Comparison of ENCODE assay signal across 8 mouse cellular contexts in the genomic region with DNA sequence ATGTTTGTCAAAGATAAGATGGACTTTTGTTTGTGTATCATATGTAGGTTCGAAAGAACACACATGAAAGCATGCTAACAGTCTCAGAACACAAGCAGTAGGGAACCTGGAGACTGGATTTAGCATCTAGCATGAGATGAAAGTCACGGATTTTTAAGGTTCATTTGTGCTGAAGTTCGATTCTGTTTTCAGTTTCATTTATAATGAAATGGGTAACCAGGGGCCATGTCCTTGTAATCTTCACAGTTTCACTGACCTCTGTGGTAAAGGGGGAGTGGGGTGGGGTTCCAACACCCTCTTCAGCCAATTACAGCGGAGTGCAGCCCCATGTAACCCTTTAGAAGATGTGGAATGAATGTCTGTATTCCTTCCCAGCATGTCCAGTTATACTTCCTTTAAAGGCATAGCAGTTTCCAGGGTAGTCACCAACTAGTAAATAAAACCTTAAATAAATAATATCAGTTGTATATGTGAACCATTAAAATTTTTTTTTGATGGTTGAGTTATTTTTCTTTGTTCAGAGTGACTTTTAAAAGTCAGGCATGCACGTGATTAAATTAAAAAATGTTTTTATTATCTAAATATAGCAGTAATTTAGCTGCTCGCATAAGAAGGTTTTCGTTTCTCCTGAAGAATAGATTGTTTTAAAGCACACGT. TPM values are rescaled to one million over a fixed set of nuclear protein-coding genes. Genes with fewer than 3 reads are reported as not detected.
DNase-seq lines count a peak whose midpoint lies in the region; ATAC-seq and TF ChIP-seq lines count a peak whose summit lies in the region.

No protein-coding gene starts in this region.

- no peaks in the 10 kb centered on the region for H3K27me3 ChIP-seq in kidney, postnatal 0 days (ENCODE audit: insufficient read depth, low read length)
- H3K27me3 ChIP-seq in heart, embryonic 13.5 days (replicated peaks) = no peaks in the 10 kb centered on the region
- H3K27me3 ChIP-seq in liver, embryonic 13.5 days = no peaks in the 10 kb centered on the region

- H3K27ac ChIP-seq in kidney, postnatal 0 days = no peak overlapping the region
- H3K27ac ChIP-seq in brown adipose tissue, adult 24 weeks (replicated peaks; ENCODE audit: low read depth, low read length) = peak overlapping the region; percentile 84
- H3K27ac ChIP-seq in heart, embryonic 13.5 days (replicated peaks) = no peak overlapping the region
- H3K27ac ChIP-seq in liver, embryonic 13.5 days = peak overlapping the region; percentile 100
- peak overlapping the region; percentile 40; the same call in 1 of the 2 replicates for H3K27ac ChIP-seq in olfactory bulb, adult 2 months (ENCODE audit: insufficient read depth, low read depth, low read length)

- 48% methylated on average over 8 of the region's 8 CpGs for WGBS in kidney, postnatal 0 days
- 72% methylated on average over 8 of the region's 8 CpGs for WGBS in heart, embryonic 13.5 days
- WGBS in liver, embryonic 13.5 days (ENCODE audit: insufficient replicate concordance) = 15% methylated on average over 8 of the region's 8 CpGs
- WGBS in olfactory bulb, adult 2 months = 5% methylated on average over 8 of the region's 8 CpGs

- no peak for TF ChIP-seq CTCF in kidney, postnatal 0 days (IDR thresholded peaks at IDR 0.05; ENCODE audit: low read depth)
- TF ChIP-seq CTCF in olfactory bulb, adult 2 months (IDR thresholded peaks at IDR 0.05; ENCODE audit: insufficient read depth, low read depth, low read length) = no peak

- peak overlapping the region; percentile 8; the same call in 1 of the 2 replicates for H3K4me3 ChIP-seq in kidney, postnatal 0 days (replicated peaks; ENCODE audit: low read depth, low read length)
- H3K4me3 ChIP-seq in brown adipose tissue, adult 24 weeks (ENCODE audit: insufficient read depth, low read depth, low read length) = peak overlapping the region; percentile 68
- H3K4me3 ChIP-seq in heart, embryonic 13.5 days = peak overlapping the region; percentile 93
- peak overlapping the region; percentile 91 for H3K4me3 ChIP-seq in liver, embryonic 13.5 days (replicated peaks)
- H3K4me3 ChIP-seq in olfactory bulb, adult 2 months (ENCODE audit: insufficient read depth, low read depth, low read length) = peak overlapping the region; percentile 38

- peak; percentile 27 for DNase-seq in kidney, postnatal 0 days (ENCODE audit: low spot score)
- DNase-seq in kidney, adult 8-10 months = no peak
- peak; percentile 54 for DNase-seq in liver, embryonic 13.5 days
- DNase-seq in testis, postnatal 10 days (ENCODE audit: low spot score) = no peak
- no peak for DNase-seq in cerebellum, adult 8-10 months

- H3K4me2 ChIP-seq in kidney, postnatal 0 days (ENCODE audit: low read length) = peak overlapping the region; percentile 63
- H3K4me2 ChIP-seq in heart, embryonic 13.5 days = peak overlapping the region; percentile 81
- H3K4me2 ChIP-seq in liver, embryonic 13.5 days = peak overlapping the region; percentile 76

- no peaks in the 10 kb centered on the region for H3K36me3 ChIP-seq in kidney, postnatal 0 days (ENCODE audit: insufficient read depth, low read length)
- peaks cover 6% of the 10 kb centered on the region; the same call in 1 of the 2 replicates for H3K36me3 ChIP-seq in heart, embryonic 13.5 days
- peaks cover 41% of the 10 kb centered on the region for H3K36me3 ChIP-seq in liver, embryonic 13.5 days

- ATAC-seq in kidney, postnatal 0 days (replicated peaks; ENCODE audit: low FRiP score, low read depth) = no peak
- ATAC-seq in heart, embryonic 13.5 days (ENCODE audit: extremely low read depth, insufficient number of reproducible peaks, low FRiP score, low TSS enrichment) = no peak
- no peak for ATAC-seq in liver, embryonic 13.5 days (ENCODE audit: low read depth)

- H3K9me3 ChIP-seq in kidney, postnatal 0 days (replicated peaks; ENCODE audit: low read length) = no peaks in the 10 kb centered on the region
- no peaks in the 10 kb centered on the region for H3K9me3 ChIP-seq in heart, embryonic 13.5 days
- no peaks in the 10 kb centered on the region for H3K9me3 ChIP-seq in liver, embryonic 13.5 days (replicated peaks)

- no peak for TF ChIP-seq POLR2A in olfactory bulb, adult 2 months (IDR thresholded peaks at IDR 0.05; ENCODE audit: insufficient read depth, low read depth, low read length)

- peaks cover 6% of the 10 kb centered on the region; the same call in 1 of the 2 replicates for H3K4me1 ChIP-seq in kidney, postnatal 0 days (replicated peaks; ENCODE audit: insufficient read depth, low read length)
- peaks cover 16% of the 10 kb centered on the region for H3K4me1 ChIP-seq in brown adipose tissue, adult 24 weeks (ENCODE audit: control insufficient read depth, insufficient read depth, insufficient read length, low read length)
- H3K4me1 ChIP-seq in heart, embryonic 13.5 days = peaks cover 37% of the 10 kb centered on the region
- H3K4me1 ChIP-seq in liver, embryonic 13.5 days (replicated peaks) = peaks cover 63% of the 10 kb centered on the region
- H3K4me1 ChIP-seq in olfactory bulb, adult 2 months (ENCODE audit: control insufficient read depth, insufficient read depth, low read length) = peaks cover 4% of the 10 kb centered on the region

- H3K9ac ChIP-seq in kidney, postnatal 0 days (ENCODE audit: low read depth, low read length) = no peak overlapping the region
- H3K9ac ChIP-seq in heart, embryonic 13.5 days = peak overlapping the region; percentile 48; the same call in 1 of the 2 replicates
- H3K9ac ChIP-seq in liver, embryonic 13.5 days = peak overlapping the region; percentile 100

RNA-seq across cellular contexts. Expression of a gene that starts 57.3 kb away (rescaled TPM):
- polyA plus RNA-seq in kidney, postnatal 0 days (2015; fragmentation: Nextera tagmentation; extraction: Ambion mirVana) = 95.6 and 99.0 TPM in 2 replicates
- 45.9 and 49.9 TPM in 2 replicates for polyA plus RNA-seq in brown adipose tissue, adult 24 weeks (2012; ENCODE audit: insufficient read depth, insufficient read length, missing spikeins)
- 46.2 and 56.1 TPM in 2 replicates for polyA plus RNA-seq in heart, embryonic 13.5 days (2015; fragmentation: Nextera tagmentation; extraction: Ambion mirVana)
- polyA plus RNA-seq in liver, embryonic 13.5 days (2015; fragmentation: Nextera tagmentation; extraction: Ambion mirVana) = 301 and 344 TPM in 2 replicates
- polyA plus RNA-seq in olfactory bulb, adult 2 months (2012; ENCODE audit: insufficient read depth, insufficient read length, low replicate concordance, missing spikeins) = 116 TPM in 1 of 2 replicates, not detected in the other

Comparison
In these comparisons a context has a peak if more than half of its experiments do, and no peak if none do; other contexts are left out.
1. DNase-seq: peak in kidney, postnatal 0 days (single experiment) and liver, embryonic 13.5 days (single experiment); none in kidney, adult 8-10 months (0 of 2), testis, postnatal 10 days (single experiment) and cerebellum, adult 8-10 months (single experiment).
2. H3K27ac ChIP-seq: peak in brown adipose tissue, adult 24 weeks (single experiment), liver, embryonic 13.5 days (single experiment) and olfactory bulb, adult 2 months (single experiment); none in kidney, postnatal 0 days (single experiment) and heart, embryonic 13.5 days (single experiment).
3. H3K4me3 ChIP-seq: peak in every context shown above with its lines; median percentile 93 in heart, embryonic 13.5 days; 91 in liver, embryonic 13.5 days; 68 in brown adipose tissue, adult 24 weeks; 38 in olfactory bulb, adult 2 months; 8 in kidney, postnatal 0 days.
4. Peak in every context shown above with its lines, with median percentiles within 50 percentile points of each other: H3K4me2 ChIP-seq.